Mouse (Mus musculus): ENCODE measurements around the gene Ppig.

- TF ChIP-seq HCFC1 (IDR thresholded peaks at IDR 0.05; ENCODE audit: borderline replicate concordance, insufficient read depth, low read length) (no peak), ZNF384 (IDR thresholded peaks at IDR 0.05; ENCODE audit: low read depth, low read length) (no peak), ZC3H11A (IDR thresholded peaks at IDR 0.05; ENCODE audit: borderline replicate concordance, low read depth, low read length) (no peak), CHD2 (IDR thresholded peaks at IDR 0.05; ENCODE audit: low read depth, low read length) (no peak), MAFK (IDR thresholded peaks at IDR 0.05; ENCODE audit: insufficient read depth, low read depth, low read length) (no peak)
Measured at GRCm38 (mm10) chr2:69684488-69684887, 37.9 kb upstream of the Ppig start.
